Mouse (Mus musculus): ENCODE results near the gene Smox.

DNA sequence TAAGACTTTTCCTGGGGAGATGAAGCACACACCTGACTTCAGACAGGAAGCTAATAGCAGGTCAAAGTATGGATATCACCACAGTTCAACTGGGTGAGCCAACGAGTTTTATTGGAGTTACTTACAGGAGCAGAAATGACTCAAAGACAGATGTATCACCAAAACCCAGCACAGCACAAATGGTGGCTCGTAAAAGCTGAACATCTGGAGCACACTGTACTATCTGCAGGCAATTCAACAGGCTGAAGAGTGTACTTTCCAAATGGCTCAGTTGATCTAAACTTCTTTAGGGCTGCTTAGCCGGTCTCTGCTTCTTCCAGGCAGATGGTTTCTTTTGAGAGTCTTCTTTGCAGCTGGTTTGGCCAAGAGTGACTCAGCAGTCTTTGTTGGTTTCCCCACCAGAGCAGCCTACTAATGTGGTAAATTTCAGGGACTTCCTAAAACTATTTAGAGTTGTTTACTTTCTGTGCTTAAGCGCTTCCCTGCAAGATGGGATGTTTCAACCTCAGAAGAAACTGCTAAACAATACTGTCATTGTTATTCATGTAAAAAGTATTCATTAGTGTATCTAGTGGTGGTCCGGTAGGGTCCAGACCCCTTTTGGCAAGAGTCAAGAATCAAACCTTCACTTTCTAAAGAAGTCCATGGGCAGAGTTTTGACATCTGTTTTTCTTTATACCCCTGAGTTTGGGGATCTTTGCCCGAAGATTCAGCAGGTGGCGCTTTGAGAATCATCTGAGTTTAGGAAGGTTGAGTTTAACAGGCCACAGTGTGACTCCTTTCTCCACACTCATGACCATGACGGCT lies 48.0 kb upstream of the Smox start:
- TF ChIP-seq POLR2A (IDR thresholded peaks at IDR 0.05; ENCODE audit: borderline replicate concordance, extremely low read depth, insufficient read depth, insufficient read length, poor library complexity, severe bottlenecking): no peak
- TF ChIP-seq CTCF (IDR thresholded peaks at IDR 0.05; ENCODE audit: borderline replicate concordance, extremely low read depth, insufficient read depth, insufficient read length): no peak

Measured in brain, embryonic 14.5 days (tissue).